Mouse (Mus musculus): ENCODE measurements around the gene Otos. TPM values are rescaled to one million over a fixed set of nuclear protein-coding genes. Genes with fewer than 3 reads are reported as not detected.

Gene Otos
- not detected for polyA plus RNA-seq (2014; fragmentation: Illumina TruSeq; extraction: RNeasy Lipid Tissue Mini Kit (QIAGEN cat#74804); ENCODE audit: low read depth, low replicate concordance)

GRCm38 (mm10) chr1:92648673-92649072 is at the start of gene Otos:
Otos (minus strand) TSS chr1:92648841.

GRCm38 (mm10) chr1:92641514-92642272 is 6.9 kb downstream of the Otos start, which contains the start of gene Cops9:
Cops9 (minus strand) TSS chr1:92641985.

GRCm38 (mm10) chr1:92617488-92617887 is 31.2 kb downstream of the Otos start, which contains the start of gene Olfr12:
Olfr12 (plus strand) TSS chr1:92617788.

GRCm38 (mm10) chr1:92605482-92605881 is 43.2 kb downstream of the Otos start, which contains the start of gene Olfr1410:
Olfr1410 (plus strand) TSS chr1:92605782.

Other genes with a start within 250 kb of the Otos start
- 297 TPM for gene Ndufa10, start 175.0 kb downstream of the Otos start, polyA plus RNA-seq (2014; fragmentation: Illumina TruSeq; extraction: RNeasy Lipid Tissue Mini Kit (QIAGEN cat#74804); ENCODE audit: low read depth, low replicate concordance)
- not detected for gene Olfr1416, start 163.7 kb downstream of the Otos start, polyA plus RNA-seq (2014; fragmentation: Illumina TruSeq; extraction: RNeasy Lipid Tissue Mini Kit (QIAGEN cat#74804); ENCODE audit: low read depth, low replicate concordance)
- not detected for gene Olfr1415, start 152.7 kb downstream of the Otos start, polyA plus RNA-seq (2014; fragmentation: Illumina TruSeq; extraction: RNeasy Lipid Tissue Mini Kit (QIAGEN cat#74804); ENCODE audit: low read depth, low replicate concordance)
- gene Olfr1414, start 130.2 kb downstream of the Otos start, polyA plus RNA-seq (2014; fragmentation: Illumina TruSeq; extraction: RNeasy Lipid Tissue Mini Kit (QIAGEN cat#74804); ENCODE audit: low read depth, low replicate concordance): not detected
- gene Olfr1413, start 77.5 kb downstream of the Otos start, polyA plus RNA-seq (2014; fragmentation: Illumina TruSeq; extraction: RNeasy Lipid Tissue Mini Kit (QIAGEN cat#74804); ENCODE audit: low read depth, low replicate concordance): not detected
- gene Olfr1412, start 63.1 kb downstream of the Otos start, polyA plus RNA-seq (2014; fragmentation: Illumina TruSeq; extraction: RNeasy Lipid Tissue Mini Kit (QIAGEN cat#74804); ENCODE audit: low read depth, low replicate concordance): not detected
- not detected for gene Olfr1411, start 54.4 kb downstream of the Otos start, polyA plus RNA-seq (2014; fragmentation: Illumina TruSeq; extraction: RNeasy Lipid Tissue Mini Kit (QIAGEN cat#74804); ENCODE audit: low read depth, low replicate concordance)
- not detected for gene Olfr1410, start 43.1 kb downstream of the Otos start, polyA plus RNA-seq (2014; fragmentation: Illumina TruSeq; extraction: RNeasy Lipid Tissue Mini Kit (QIAGEN cat#74804); ENCODE audit: low read depth, low replicate concordance)
- gene Olfr12, start 31.1 kb downstream of the Otos start, polyA plus RNA-seq (2014; fragmentation: Illumina TruSeq; extraction: RNeasy Lipid Tissue Mini Kit (QIAGEN cat#74804); ENCODE audit: low read depth, low replicate concordance): not detected
- 104 TPM for gene Cops9, start 6.9 kb downstream of the Otos start, polyA plus RNA-seq (2014; fragmentation: Illumina TruSeq; extraction: RNeasy Lipid Tissue Mini Kit (QIAGEN cat#74804); ENCODE audit: low read depth, low replicate concordance)
- gene Gpc1, start 182.8 kb upstream of the Otos start, polyA plus RNA-seq (2014; fragmentation: Illumina TruSeq; extraction: RNeasy Lipid Tissue Mini Kit (QIAGEN cat#74804); ENCODE audit: low read depth, low replicate concordance): 0.12 TPM

All from kidney, adult 10 weeks (tissue).